Mouse (Mus musculus) heart, embryonic 15.5 days (tissue): ENCODE data around the gene Abcd4. TPM values are rescaled to one million over a fixed set of nuclear protein-coding genes. Genes with fewer than 3 reads are reported as not detected.

Experiments
- ATAC-seq: fragments of 200-750 bp; cut with Nextera tagmentation; replicated peaks from 2 replicates; pipeline ENCODE4 v1.8.0; 2017; ENCODE audit warnings: low read depth, moderate TSS enrichment; ENCODE audit not compliant: insufficient number of reproducible peaks, insufficient read depth, low FRiP score
- H3K27ac ChIP-seq: fragments of 300-500 bp; sonication (generic); 2 replicates; pipeline ENCODE4 v1.5.1; 2015; ENCODE audit warnings: mild to moderate bottlenecking, inconsistent platforms
- H3K27me3 ChIP-seq: fragments of 300-500 bp; sonication (generic); 2 replicates; pipeline ENCODE4 v1.6.1; 2015; ENCODE audit warnings: inconsistent platforms
- H3K36me3 ChIP-seq: fragments of 300-500 bp; sonication (generic); 2 replicates; pipeline ENCODE4 v1.6.1; 2015; ENCODE audit warnings: mild to moderate bottlenecking, inconsistent platforms
- H3K4me1 ChIP-seq: fragments of 300-500 bp; sonication (generic); replicated peaks from 2 replicates; pipeline ENCODE4 v1.6.1; 2015; ENCODE audit warnings: inconsistent platforms
- H3K4me2 ChIP-seq: fragments of 300-500 bp; sonication (generic); 2 replicates; pipeline ENCODE4 v1.6.1; 2015; ENCODE audit warnings: inconsistent platforms, mild to moderate bottlenecking, moderate library complexity
- H3K4me3 ChIP-seq: fragments of 300-500 bp; sonication (generic); 2 replicates; pipeline ENCODE4 v1.5.1; 2015; ENCODE audit warnings: mild to moderate bottlenecking, inconsistent platforms
- H3K9ac ChIP-seq: fragments of 300-500 bp; sonication (generic); 2 replicates; pipeline ENCODE4 v1.6.1; 2015; ENCODE audit warnings: mild to moderate bottlenecking, inconsistent platforms
- H3K9me3 ChIP-seq: fragments of 300-500 bp; sonication (generic); replicated peaks from 2 replicates; pipeline ENCODE4 v1.6.1; 2016; ENCODE audit warnings: inconsistent platforms
- WGBS: fragments of 180-500 bp; shearing (Covaris S2); methylation state at CpG from one replicate; pipeline ENCODE4 v1.1.7; 2015; ENCODE audit warnings: mixed read lengths; 5-methylcytosine and 5-hydroxymethylcytosine counted together
- polyA plus RNA-seq: library from polyadenylated mRNA; unstranded; fragments of >200 nt; fragmentation: Nextera tagmentation; extraction: Ambion mirVana; gene quantifications from 2 replicates; pipeline ENCODE4 v1.2.1, GENCODE M21; 2015

Gene Abcd4
- 9.3 and 13.6 TPM in 2 replicates for polyA plus RNA-seq

- WGBS: under 1% methylated on average over 34 of the region's 34 CpGs
- peak within 1 kb of the TSS; percentile 84 for H3K4me2 ChIP-seq
- ATAC-seq: peak; percentile 98
- H3K9ac ChIP-seq: peak within 1 kb of the TSS; percentile 96
- H3K4me1 ChIP-seq: peaks cover 2% of the 10 kb centered on the region; the same call in 1 of the 2 replicates
- H3K4me3 ChIP-seq: peak within 1 kb of the TSS; percentile 97
- no peaks in the 10 kb centered on the region for H3K9me3 ChIP-seq
- no peaks in the 10 kb centered on the region for H3K36me3 ChIP-seq
- no peaks in the 10 kb centered on the region for H3K27me3 ChIP-seq
- peak within 1 kb of the TSS; percentile 68 for H3K27ac ChIP-seq
Measured at GRCm38 (mm10) chr12:84616977-84617630, at the start of gene Abcd4. Abcd4 (minus strand) TSS chr12:84617413.

- Histone ChIP-seq H3K27ac (no peak overlapping the region), H3K9me3 (no peaks in the 10 kb centered on the region), H3K4me3 (no peak overlapping the region), H3K4me2 (no peak overlapping the region), H3K27me3 (peaks cover 21% of the 10 kb centered on the region), H3K9ac (no peak overlapping the region), H3K4me1 (no peaks in the 10 kb centered on the region), H3K36me3 (no peaks in the 10 kb centered on the region)
- WGBS: 24% methylated on average over 3 of the region's 3 CpGs
- ATAC-seq: no peak
Measured at GRCm38 (mm10) chr12:84653912-84654311, 36.7 kb upstream of the Abcd4 start.

GRCm38 (mm10) chr12:84650234-84650633 is 33.0 kb upstream of the Abcd4 start:
- no peaks in the 10 kb centered on the region for H3K4me1 ChIP-seq
- peaks cover 21% of the 10 kb centered on the region for H3K27me3 ChIP-seq
- H3K9ac ChIP-seq: no peak overlapping the region
- H3K4me3 ChIP-seq: no peak overlapping the region
- 80% methylated on average over 13 of the region's 13 CpGs for WGBS
- H3K4me2 ChIP-seq: no peak overlapping the region
- H3K36me3 ChIP-seq: no peaks in the 10 kb centered on the region
- H3K27ac ChIP-seq: no peak overlapping the region
- no peaks in the 10 kb centered on the region for H3K9me3 ChIP-seq
- no peak for ATAC-seq

- H3K4me1 ChIP-seq: peaks cover 9% of the 10 kb centered on the region; the same call in 1 of the 2 replicates
Measured at GRCm38 (mm10) chr12:84640654-84641053, 23.4 kb upstream of the Abcd4 start, which contains the start of gene Vrtn. Vrtn (plus strand) TSS chr12:84641019.

GRCm38 (mm10) chr12:84640253-84640652 is 23.0 kb upstream of the Abcd4 start:
- WGBS: 14% methylated on average over 6 of the region's 6 CpGs
- H3K36me3 ChIP-seq: no peaks in the 10 kb centered on the region
- no peak overlapping the region for H3K9ac ChIP-seq
- H3K9me3 ChIP-seq: no peaks in the 10 kb centered on the region
- no peak for ATAC-seq
- H3K4me1 ChIP-seq: peaks cover 9% of the 10 kb centered on the region; the same call in 1 of the 2 replicates
- H3K4me2 ChIP-seq: no peak overlapping the region
- peaks cover 55% of the 10 kb centered on the region for H3K27me3 ChIP-seq
- H3K27ac ChIP-seq: no peak overlapping the region
- no peak overlapping the region for H3K4me3 ChIP-seq

More at GRCm38 (mm10) chr12:84640654-84641053, 23.4 kb upstream of the Abcd4 start, which contains the start of gene Vrtn:
- WGBS: 11% methylated on average over 9 of the region's 9 CpGs
- Histone ChIP-seq H3K27ac (no peak within 1 kb of the TSS), H3K4me3 (0 out of 2 replicates have a peak within 1 kb of the TSS, but pooled peaks have one; percentile 1), H3K27me3 (peaks cover 55% of the 10 kb centered on the region), H3K9me3 (no peaks in the 10 kb centered on the region), H3K9ac (no peak within 1 kb of the TSS), H3K36me3 (no peaks in the 10 kb centered on the region), H3K4me2 (no peak within 1 kb of the TSS)
- ATAC-seq: no peak

- no peak overlapping the region for H3K27ac ChIP-seq
- no peak overlapping the region for H3K9ac ChIP-seq
- ATAC-seq: no peak
- H3K4me1 ChIP-seq: no peaks in the 10 kb centered on the region
- H3K4me2 ChIP-seq: no peak overlapping the region
- H3K4me3 ChIP-seq: no peak overlapping the region
- no peaks in the 10 kb centered on the region for H3K9me3 ChIP-seq
- H3K27me3 ChIP-seq: no peaks in the 10 kb centered on the region
- 51% methylated on average over 3 of the region's 3 CpGs for WGBS
- H3K36me3 ChIP-seq: no peaks in the 10 kb centered on the region
Measured at GRCm38 (mm10) chr12:84631867-84632266, 14.7 kb upstream of the Abcd4 start.

GRCm38 (mm10) chr12:84625116-84625515 is 7.9 kb upstream of the Abcd4 start:
- Histone ChIP-seq H3K27me3 (peaks cover 25% of the 10 kb centered on the region), H3K4me1 (peaks cover 4% of the 10 kb centered on the region; the same call in 1 of the 2 replicates), H3K9me3 (no peaks in the 10 kb centered on the region), H3K4me3 (no peak overlapping the region), H3K9ac (no peak overlapping the region), H3K36me3 (no peaks in the 10 kb centered on the region), H3K4me2 (peak overlapping the region; percentile 36; the same call in 1 of the 2 replicates), H3K27ac (no peak overlapping the region)
- ATAC-seq: no peak
- WGBS: 8% methylated on average over 9 of the region's 9 CpGs

- Histone ChIP-seq H3K4me1 (peaks cover 4% of the 10 kb centered on the region; the same call in 1 of the 2 replicates), H3K4me2 (no peak overlapping the region), H3K4me3 (no peak overlapping the region), H3K27me3 (peaks cover 25% of the 10 kb centered on the region), H3K27ac (no peak overlapping the region), H3K9me3 (no peaks in the 10 kb centered on the region), H3K9ac (no peak overlapping the region), H3K36me3 (no peaks in the 10 kb centered on the region)
- no peak for ATAC-seq
- 31% methylated on average over 8 of the region's 8 CpGs for WGBS
Measured at GRCm38 (mm10) chr12:84624601-84625000, 7.4 kb upstream of the Abcd4 start.

GRCm38 (mm10) chr12:84620975-84621374 is 3.8 kb upstream of the Abcd4 start:
- Histone ChIP-seq H3K27me3 (peaks cover 17% of the 10 kb centered on the region), H3K27ac (no peak overlapping the region), H3K9me3 (no peaks in the 10 kb centered on the region), H3K36me3 (no peaks in the 10 kb centered on the region), H3K4me2 (no peak overlapping the region), H3K9ac (no peak overlapping the region), H3K4me3 (no peak overlapping the region), H3K4me1 (peaks cover 6% of the 10 kb centered on the region; the same call in 1 of the 2 replicates)
- no peak for ATAC-seq

GRCm38 (mm10) chr12:84617663-84618062 is 450 bp upstream of the Abcd4 start:
- Histone ChIP-seq H3K4me3 (peak overlapping the region; percentile 97), H3K36me3 (no peaks in the 10 kb centered on the region), H3K27ac (no peak overlapping the region), H3K4me2 (peak overlapping the region; percentile 84), H3K9ac (peak overlapping the region; percentile 54), H3K27me3 (no peaks in the 10 kb centered on the region), H3K9me3 (no peaks in the 10 kb centered on the region), H3K4me1 (peaks cover 2% of the 10 kb centered on the region; the same call in 1 of the 2 replicates)
- WGBS: 5% methylated on average over 10 of the region's 10 CpGs
- ATAC-seq: 0 out of 2 replicates have a peak, but pooled peaks have one; percentile 27

- no peak for ATAC-seq
- Histone ChIP-seq H3K27me3 (no peaks in the 10 kb centered on the region), H3K27ac (no peak overlapping the region), H3K9me3 (no peaks in the 10 kb centered on the region), H3K36me3 (no peaks in the 10 kb centered on the region), H3K9ac (no peak overlapping the region), H3K4me2 (no peak overlapping the region), H3K4me3 (no peak overlapping the region), H3K4me1 (0 out of 2 replicates have a peak, but pooled peaks cover 2% of the 10 kb centered on the region)
- WGBS: 43% methylated on average over 7 of the region's 7 CpGs
Measured at GRCm38 (mm10) chr12:84614524-84614923, 2.7 kb downstream of the Abcd4 start.

GRCm38 (mm10) chr12:84614001-84614400 is 3.2 kb downstream of the Abcd4 start:
- 85% methylated on average over 11 of the region's 11 CpGs for WGBS
- H3K4me2 ChIP-seq: no peak overlapping the region
- no peak for ATAC-seq

More at GRCm38 (mm10) chr12:84614001-84614400, 3.2 kb downstream of the Abcd4 start:
- Histone ChIP-seq H3K4me1 (0 out of 2 replicates have a peak, but pooled peaks cover 2% of the 10 kb centered on the region), H3K27me3 (no peaks in the 10 kb centered on the region), H3K27ac (no peak overlapping the region), H3K36me3 (no peaks in the 10 kb centered on the region), H3K9ac (no peak overlapping the region), H3K4me3 (no peak overlapping the region), H3K9me3 (no peaks in the 10 kb centered on the region)
